Mouse (Mus musculus) bone marrow macrophage, adult 2 months (primary cell): ENCODE results near the gene Atg7. TPM values are rescaled to one million over a fixed set of nuclear protein-coding genes. Genes with fewer than 3 reads are reported as not detected.
"Not testable (repeated sequence)": the region's sequence is repeated elsewhere in the genome, so short reads cannot be mapped to it uniquely, and the experiment has no call there.

ENCODE experiments used
- H3K27ac ChIP-seq: 2 replicates; pipeline ENCODE4 v1.5.1; 2012; ENCODE audit warnings: low read depth, low read length; ENCODE audit not compliant: insufficient read depth
- H3K4me1 ChIP-seq: 2 replicates; pipeline ENCODE4 v1.6.1; 2012; ENCODE audit warnings: low read length; ENCODE audit not compliant: control insufficient read depth, insufficient read depth
- H3K4me3 ChIP-seq: 2 replicates; pipeline ENCODE4 v1.5.1; 2012; ENCODE audit warnings: mild to moderate bottlenecking, low read length, moderate library complexity; ENCODE audit not compliant: insufficient read depth
- CTCF ChIP-seq: IDR thresholded peaks from 2 replicates; pipeline ENCODE4 v1.5.1; 2012; ENCODE audit warnings: low read depth, mild to moderate bottlenecking, low read length, moderate library complexity
- POLR2A ChIP-seq: IDR thresholded peaks from 2 replicates; pipeline ENCODE4 v1.6.1; 2012; ENCODE audit warnings: mild to moderate bottlenecking, low read depth, low read length, borderline replicate concordance
- polyA plus RNA-seq: library from polyadenylated mRNA; stranded (reverse); fragments of >200 nt; gene quantifications from 2 replicates; pipeline ENCODE4 v1.2.4, GENCODE M21; 2012; ENCODE audit not compliant: missing spikeins, insufficient read depth, insufficient read length

Atg7 gene
- polyA plus RNA-seq, 1 experiment = 53.2 TPM

GRCm38 (mm10) chr6:114878841-114879520, 236.1 kb downstream of the Atg7 start:
- no peak overlapping the region for H3K27ac ChIP-seq

GRCm38 (mm10) chr6:114880798-114881197, 237.9 kb downstream of the Atg7 start:
- Histone ChIP-seq H3K4me1 (peaks cover 18% of the 10 kb centered on the region), H3K4me3 (no peak overlapping the region), H3K27ac (no peak overlapping the region)
- no peak for TF ChIP-seq POLR2A
- TF ChIP-seq CTCF = no peak

More at GRCm38 (mm10) chr6:114878841-114879520, 236.1 kb downstream of the Atg7 start:
- TF ChIP-seq CTCF (no peak), POLR2A (no peak)
- no peak overlapping the region for H3K4me3 ChIP-seq
- peaks cover 23% of the 10 kb centered on the region for H3K4me1 ChIP-seq

GRCm38 (mm10) chr6:114882212-114882611, 239.3 kb downstream of the Atg7 start:
- Histone ChIP-seq H3K4me1 (peaks cover 11% of the 10 kb centered on the region), H3K4me3 (no peak overlapping the region), H3K27ac (no peak overlapping the region)
- TF ChIP-seq CTCF (no peak), POLR2A (no peak)

GRCm38 (mm10) chr6:114882675-114883074, 239.8 kb downstream of the Atg7 start:
- no peak overlapping the region for H3K4me3 ChIP-seq
- TF ChIP-seq POLR2A (no peak), CTCF (no peak)
- H3K27ac ChIP-seq = no peak overlapping the region
- peaks cover 13% of the 10 kb centered on the region for H3K4me1 ChIP-seq

- TF ChIP-seq POLR2A = no peak
- TF ChIP-seq CTCF = no peak
- no peak overlapping the region for H3K4me3 ChIP-seq
- no peak overlapping the region for H3K27ac ChIP-seq
- peaks cover 13% of the 10 kb centered on the region for H3K4me1 ChIP-seq
Observed at GRCm38 (mm10) chr6:114883261-114883740, 240.4 kb downstream of the Atg7 start.

- peaks cover 13% of the 10 kb centered on the region for H3K4me1 ChIP-seq
- TF ChIP-seq POLR2A = no peak
- no peak for TF ChIP-seq CTCF
- no peak overlapping the region for H3K27ac ChIP-seq
- no peak overlapping the region for H3K4me3 ChIP-seq
Observed at GRCm38 (mm10) chr6:114885129-114885528, 242.2 kb downstream of the Atg7 start.

GRCm38 (mm10) chr6:114886012-114886411, 243.1 kb downstream of the Atg7 start:
- Histone ChIP-seq H3K4me1 (peaks cover 16% of the 10 kb centered on the region), H3K27ac (no peak overlapping the region), H3K4me3 (no peak overlapping the region)
- TF ChIP-seq POLR2A (no peak), CTCF (no peak)

GRCm38 (mm10) chr6:114886504-114887361, 243.8 kb downstream of the Atg7 start:
- H3K27ac ChIP-seq = no peak overlapping the region
- no peak overlapping the region for H3K4me3 ChIP-seq
- peaks cover 22% of the 10 kb centered on the region for H3K4me1 ChIP-seq
- TF ChIP-seq CTCF = no peak
- TF ChIP-seq POLR2A = no peak

- TF ChIP-seq CTCF (no peak), POLR2A (no peak)
- peaks cover 32% of the 10 kb centered on the region for H3K4me1 ChIP-seq
- no peak overlapping the region for H3K27ac ChIP-seq
Observed at GRCm38 (mm10) chr6:114888922-114889321, 246.0 kb downstream of the Atg7 start.

GRCm38 (mm10) chr6:114889971-114890370, 247.1 kb downstream of the Atg7 start:
- not testable (repeated sequence) for H3K27ac ChIP-seq
- H3K4me1 ChIP-seq = peaks cover 41% of the 10 kb centered on the region

More at GRCm38 (mm10) chr6:114888922-114889321, 246.0 kb downstream of the Atg7 start:
- H3K4me3 ChIP-seq = no peak overlapping the region

More at GRCm38 (mm10) chr6:114889971-114890370, 247.1 kb downstream of the Atg7 start:
- not testable (repeated sequence) for H3K4me3 ChIP-seq
